Mouse (Mus musculus) bone marrow macrophage, adult 2 months (primary cell): ENCODE results near the gene Ube4a.

Source experiments
- CTCF ChIP-seq: IDR thresholded peaks from 2 replicates; pipeline ENCODE4 v1.5.1; 2012; ENCODE audit warnings: low read depth, mild to moderate bottlenecking, low read length, moderate library complexity
- POLR2A ChIP-seq: IDR thresholded peaks from 2 replicates; pipeline ENCODE4 v1.6.1; 2012; ENCODE audit warnings: mild to moderate bottlenecking, low read depth, low read length, borderline replicate concordance

DNA sequence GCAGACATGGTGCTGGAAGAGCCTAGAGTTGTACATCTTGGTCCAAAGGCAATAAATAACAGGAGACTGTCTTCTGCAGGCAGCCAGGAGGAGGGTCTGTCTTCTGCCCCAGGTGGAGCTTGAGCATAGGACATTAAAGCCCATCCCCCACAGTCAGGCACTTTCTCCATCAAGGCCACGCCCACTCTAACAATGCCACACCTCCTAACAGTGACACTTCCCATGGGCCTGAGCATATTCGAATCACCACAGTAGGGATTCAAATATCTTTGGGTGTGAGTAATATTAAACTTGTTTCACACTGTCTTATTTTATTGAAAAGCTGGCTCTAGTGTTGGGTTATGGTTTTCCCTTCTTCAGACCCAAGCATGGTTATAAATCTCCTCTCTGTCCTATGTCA lies 26.4 kb upstream of the Ube4a start:
- no peak for TF ChIP-seq CTCF
- no peak for TF ChIP-seq POLR2A
